Mouse (Mus musculus): ENCODE data around the gene Jade2. TPM values are rescaled to one million over a fixed set of nuclear protein-coding genes. Genes with fewer than 3 reads are reported as not detected.
A peak's percentile ranks its signal among the peaks of the same experiment; 100 is the strongest.
"Not testable (repeated sequence)": the region's sequence is repeated elsewhere in the genome, so short reads cannot be mapped to it uniquely, and the experiment has no call there.

The Jade2 gene
- polyA plus RNA-seq, 1 experiment from 2014 or later, result 0.59 TPM

GRCm38 (mm10) chr11:51805221-51805981 is 52.1 kb downstream of the Jade2 start:
- DNase-seq (ENCODE audit: low spot score), result peak; percentile 50
- H3K27me3 ChIP-seq (replicated peaks; ENCODE audit: control insufficient read depth, insufficient read depth, low read length), result no peaks in the 10 kb centered on the region
- ATAC-seq (replicated peaks; ENCODE audit: low FRiP score), result peak; percentile 77
- H3K4me2 ChIP-seq, result peak overlapping the region; percentile 72
- no peaks in the 10 kb centered on the region for H3K36me3 ChIP-seq (ENCODE audit: control insufficient read depth, insufficient read depth, low read length)
- peak overlapping the region; percentile 46 for H3K9ac ChIP-seq (ENCODE audit: low read depth, low read length)
- 27% methylated on average over 17 of the region's 17 CpGs for WGBS
- 0 out of 2 replicates have a peak overlapping the region, but pooled peaks have one; percentile 34 for H3K27ac ChIP-seq (ENCODE audit: low read depth, low read length)
- H3K4me1 ChIP-seq (replicated peaks; ENCODE audit: control insufficient read depth, insufficient read depth, low read length), result 0 out of 2 replicates have a peak, but pooled peaks cover 3% of the 10 kb centered on the region
- peak overlapping the region; percentile 46 for H3K4me3 ChIP-seq (ENCODE audit: low read depth, low read length)
- no peaks in the 10 kb centered on the region for H3K9me3 ChIP-seq (ENCODE audit: control insufficient read depth, low read length)

- Histone ChIP-seq H3K4me3 (ENCODE audit: low read depth, low read length) (no peak overlapping the region; the same call in 1 of the 2 replicates), H3K9ac (ENCODE audit: low read depth, low read length) (0 out of 2 replicates have a peak overlapping the region, but pooled peaks have one; percentile 20), H3K27me3 (replicated peaks; ENCODE audit: control insufficient read depth, insufficient read depth, low read length) (no peaks in the 10 kb centered on the region), H3K9me3 (ENCODE audit: control insufficient read depth, low read length) (no peaks in the 10 kb centered on the region), H3K27ac (ENCODE audit: low read depth, low read length) (no peak overlapping the region), H3K36me3 (ENCODE audit: control insufficient read depth, insufficient read depth, low read length) (no peaks in the 10 kb centered on the region), H3K4me2 (no peak overlapping the region), H3K4me1 (replicated peaks; ENCODE audit: control insufficient read depth, insufficient read depth, low read length) (0 out of 2 replicates have a peak, but pooled peaks cover 3% of the 10 kb centered on the region)
- no peak for DNase-seq (ENCODE audit: low spot score)
- no peak for ATAC-seq (replicated peaks; ENCODE audit: low FRiP score)
- 41% methylated on average over 7 of the region's 8 CpGs for WGBS
Measured at GRCm38 (mm10) chr11:51800634-51801325, 56.7 kb downstream of the Jade2 start.

DNA sequence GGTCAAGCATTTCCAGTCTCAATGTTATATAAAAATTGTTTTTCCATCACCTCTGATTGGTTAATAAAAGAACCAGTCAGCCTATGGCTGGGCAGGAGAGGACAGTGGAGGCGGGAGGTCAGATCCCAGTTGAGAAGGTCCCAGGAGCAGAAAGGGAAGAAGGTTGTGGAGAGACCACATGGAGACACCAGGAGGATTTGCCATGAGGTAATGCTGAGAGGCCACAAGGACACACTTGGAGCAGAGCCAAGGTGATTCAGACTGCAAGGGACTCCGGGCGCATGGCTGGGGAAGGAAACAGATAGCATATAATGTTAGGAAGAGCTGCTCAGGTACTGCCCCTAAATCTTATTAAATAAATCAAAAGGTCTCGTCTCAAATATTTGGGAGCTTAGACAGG is 61.2 kb downstream of the Jade2 start:
- H3K36me3 ChIP-seq (ENCODE audit: control insufficient read depth, insufficient read depth, low read length), result peaks cover 7% of the 10 kb centered on the region; the same call in 1 of the 2 replicates
- no peaks in the 10 kb centered on the region for H3K9me3 ChIP-seq (ENCODE audit: control insufficient read depth, low read length)
- no peak for ATAC-seq (replicated peaks; ENCODE audit: low FRiP score)
- DNase-seq (ENCODE audit: low spot score), result no peak
- no peak overlapping the region for H3K4me3 ChIP-seq (ENCODE audit: low read depth, low read length)
- H3K9ac ChIP-seq (ENCODE audit: low read depth, low read length), result no peak overlapping the region
- 0 out of 2 replicates have a peak, but pooled peaks cover 3% of the 10 kb centered on the region for H3K4me1 ChIP-seq (replicated peaks; ENCODE audit: control insufficient read depth, insufficient read depth, low read length)
- H3K27me3 ChIP-seq (replicated peaks; ENCODE audit: control insufficient read depth, insufficient read depth, low read length), result no peaks in the 10 kb centered on the region
- H3K4me2 ChIP-seq, result no peak overlapping the region
- WGBS, result 82% methylated on average over 4 of the region's 4 CpGs
- H3K27ac ChIP-seq (ENCODE audit: low read depth, low read length), result no peak overlapping the region

- H3K27ac ChIP-seq (ENCODE audit: low read depth, low read length), result no peak overlapping the region
- no peaks in the 10 kb centered on the region for H3K27me3 ChIP-seq (replicated peaks; ENCODE audit: control insufficient read depth, insufficient read depth, low read length)
- H3K4me1 ChIP-seq (replicated peaks; ENCODE audit: control insufficient read depth, insufficient read depth, low read length), result no peaks in the 10 kb centered on the region
- no peak overlapping the region for H3K4me3 ChIP-seq (ENCODE audit: low read depth, low read length)
- peaks cover 18% of the 10 kb centered on the region; the same call in 1 of the 2 replicates for H3K36me3 ChIP-seq (ENCODE audit: control insufficient read depth, insufficient read depth, low read length)
- H3K9me3 ChIP-seq (ENCODE audit: control insufficient read depth, low read length), result no peaks in the 10 kb centered on the region
- DNase-seq (ENCODE audit: low spot score), result no peak
- no peak for ATAC-seq (replicated peaks; ENCODE audit: low FRiP score)
- no peak overlapping the region for H3K9ac ChIP-seq (ENCODE audit: low read depth, low read length)
- no peak overlapping the region for H3K4me2 ChIP-seq
- 96% methylated on average over 7 of the region's 7 CpGs for WGBS
Measured at GRCm38 (mm10) chr11:51790662-51791061, 66.8 kb downstream of the Jade2 start.

GRCm38 (mm10) chr11:51789735-51790134 is 67.7 kb downstream of the Jade2 start:
- not testable (repeated sequence) for ATAC-seq (replicated peaks; ENCODE audit: low FRiP score); H3K4me1 ChIP-seq (replicated peaks; ENCODE audit: control insufficient read depth, insufficient read depth, low read length); H3K27ac ChIP-seq (ENCODE audit: low read depth, low read length); H3K4me2 ChIP-seq; H3K9ac ChIP-seq (ENCODE audit: low read depth, low read length); H3K4me3 ChIP-seq (ENCODE audit: low read depth, low read length); DNase-seq (ENCODE audit: low spot score); H3K9me3 ChIP-seq (ENCODE audit: control insufficient read depth, low read length); H3K27me3 ChIP-seq (replicated peaks; ENCODE audit: control insufficient read depth, insufficient read depth, low read length)
- peaks cover 21% of the 10 kb centered on the region; the same call in 1 of the 2 replicates for H3K36me3 ChIP-seq (ENCODE audit: control insufficient read depth, insufficient read depth, low read length)
- 85% methylated on average over 4 of the region's 4 CpGs for WGBS

- WGBS, result 78% methylated on average over 6 of the region's 6 CpGs
- Histone ChIP-seq H3K4me2 (no peak overlapping the region), H3K9me3 (ENCODE audit: control insufficient read depth, low read length) (no peaks in the 10 kb centered on the region), H3K9ac (ENCODE audit: low read depth, low read length) (no peak overlapping the region), H3K36me3 (ENCODE audit: control insufficient read depth, insufficient read depth, low read length) (peaks cover 15% of the 10 kb centered on the region; the same call in 1 of the 2 replicates), H3K27ac (ENCODE audit: low read depth, low read length) (no peak overlapping the region), H3K27me3 (replicated peaks; ENCODE audit: control insufficient read depth, insufficient read depth, low read length) (no peaks in the 10 kb centered on the region), H3K4me3 (ENCODE audit: low read depth, low read length) (no peak overlapping the region), H3K4me1 (replicated peaks; ENCODE audit: control insufficient read depth, insufficient read depth, low read length) (no peaks in the 10 kb centered on the region; the same call in 1 of the 2 replicates)
- DNase-seq (ENCODE audit: low spot score) (peak; percentile 56), ATAC-seq (replicated peaks; ENCODE audit: low FRiP score) (no peak)
Measured at GRCm38 (mm10) chr11:51785926-51786325, 71.5 kb downstream of the Jade2 start.

DNA sequence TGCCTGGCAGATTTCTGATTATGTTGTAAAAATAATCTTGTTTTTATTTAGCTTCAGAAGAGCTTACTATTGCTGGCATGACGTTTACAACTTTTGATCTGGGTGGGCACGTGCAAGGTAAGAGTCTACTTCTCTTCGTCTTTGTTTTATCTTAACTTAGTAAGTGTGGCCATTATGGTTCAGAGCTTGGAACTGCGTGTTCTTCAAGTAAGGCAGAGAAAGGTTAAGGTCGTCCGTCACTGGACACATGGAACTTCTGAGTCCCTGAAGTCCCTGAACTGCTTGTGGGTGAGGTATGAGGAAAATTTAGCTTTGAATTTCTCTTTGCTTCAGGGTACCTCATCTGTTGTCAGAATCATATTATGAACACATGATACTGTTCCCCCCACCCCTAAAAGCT is 74.7 kb downstream of the Jade2 start:
- H3K9ac ChIP-seq (ENCODE audit: low read depth, low read length), result no peak overlapping the region
- H3K27ac ChIP-seq (ENCODE audit: low read depth, low read length), result no peak overlapping the region
- no peak overlapping the region for H3K4me3 ChIP-seq (ENCODE audit: low read depth, low read length)
- no peak for ATAC-seq (replicated peaks; ENCODE audit: low FRiP score)
- no peaks in the 10 kb centered on the region; the same call in 1 of the 2 replicates for H3K4me1 ChIP-seq (replicated peaks; ENCODE audit: control insufficient read depth, insufficient read depth, low read length)
- H3K27me3 ChIP-seq (replicated peaks; ENCODE audit: control insufficient read depth, insufficient read depth, low read length), result no peaks in the 10 kb centered on the region
- DNase-seq (ENCODE audit: low spot score), result no peak
- H3K4me2 ChIP-seq, result no peak overlapping the region
- 88% methylated on average over 6 of the region's 6 CpGs for WGBS
- H3K36me3 ChIP-seq (ENCODE audit: control insufficient read depth, insufficient read depth, low read length), result peaks cover 21% of the 10 kb centered on the region
- H3K9me3 ChIP-seq (ENCODE audit: control insufficient read depth, low read length), result no peaks in the 10 kb centered on the region

DNA sequence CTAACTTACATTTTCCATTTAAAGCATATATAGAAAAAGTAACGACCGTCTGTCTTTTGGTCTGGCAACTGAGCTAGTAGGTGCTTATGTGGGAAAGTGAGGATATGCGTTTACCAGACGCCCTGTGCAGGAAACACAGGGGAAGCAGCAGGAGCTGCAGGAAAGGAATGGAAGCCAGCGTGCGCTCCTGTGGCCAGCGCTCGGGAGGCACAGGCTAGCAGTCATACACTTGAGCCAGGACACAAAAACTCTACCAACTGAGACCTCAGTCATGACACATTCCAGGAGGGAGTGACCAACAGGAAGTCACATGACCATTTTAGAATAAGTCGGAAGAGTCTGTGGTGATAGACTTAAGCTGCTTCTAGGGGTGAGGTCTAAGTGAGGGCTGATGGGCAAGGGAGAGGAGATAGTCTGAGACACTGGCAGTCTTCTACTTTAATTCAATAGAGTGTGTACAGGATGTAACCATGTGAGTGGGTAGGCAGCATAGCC is 76.6 kb downstream of the Jade2 start:
- DNase-seq (ENCODE audit: low spot score) (no peak), ATAC-seq (replicated peaks; ENCODE audit: low FRiP score) (no peak)
- Histone ChIP-seq H3K9me3 (ENCODE audit: control insufficient read depth, low read length) (no peaks in the 10 kb centered on the region), H3K27ac (ENCODE audit: low read depth, low read length) (no peak overlapping the region), H3K36me3 (ENCODE audit: control insufficient read depth, insufficient read depth, low read length) (peaks cover 16% of the 10 kb centered on the region), H3K4me3 (ENCODE audit: low read depth, low read length) (no peak overlapping the region), H3K4me2 (no peak overlapping the region), H3K4me1 (replicated peaks; ENCODE audit: control insufficient read depth, insufficient read depth, low read length) (no peaks in the 10 kb centered on the region; the same call in 1 of the 2 replicates), H3K9ac (ENCODE audit: low read depth, low read length) (no peak overlapping the region), H3K27me3 (replicated peaks; ENCODE audit: control insufficient read depth, insufficient read depth, low read length) (no peaks in the 10 kb centered on the region)
- WGBS, result 82% methylated on average over 9 of the region's 9 CpGs
